Mouse (Mus musculus) liver, postnatal 0 days (tissue): Measurements from ENCODE around the gene Bcap29. TPM values are rescaled to one million over a fixed set of nuclear protein-coding genes. Genes with fewer than 3 reads are reported as not detected.
"Not testable (repeated sequence)": the region's sequence is repeated elsewhere in the genome, so short reads cannot be mapped to it uniquely, and the experiment has no call there.

Experiments
- ATAC-seq: fragments of 200-750 bp; cut with Nextera tagmentation; 2 replicates; pipeline ENCODE4 v1.8.0; 2017; ENCODE audit warnings: mild to moderate bottlenecking, moderate library complexity
- DNase-seq: peaks from one replicate; pipeline ENCODE4 v3.0.0-alpha.2; 2016
- H3K27ac ChIP-seq: fragments of 300-500 bp; sonication (generic); 2 replicates; pipeline ENCODE4 v1.5.1; 2014; ENCODE audit warnings: antibody characterized with exemption, moderate library complexity, mild to moderate bottlenecking, low read depth
- H3K27me3 ChIP-seq: fragments of 300-500 bp; sonication (generic); 2 replicates; pipeline ENCODE4 v1.6.1; 2014; ENCODE audit warnings: low read length, control low read depth, mixed read lengths; ENCODE audit not compliant: insufficient read depth
- H3K36me3 ChIP-seq: fragments of 300-500 bp; sonication (generic); replicated peaks from 2 replicates; pipeline ENCODE4 v1.6.1; 2014; ENCODE audit warnings: mild to moderate bottlenecking, control low read depth, low read length, moderate library complexity, mixed read lengths; ENCODE audit not compliant: insufficient read depth
- H3K4me1 ChIP-seq: fragments of 300-500 bp; sonication (generic); 2 replicates; pipeline ENCODE4 v1.6.1; 2014; ENCODE audit warnings: antibody characterized with exemption, mild to moderate bottlenecking, control low read depth; ENCODE audit not compliant: insufficient read depth
- H3K4me2 ChIP-seq: fragments of 300-500 bp; sonication (generic); 2 replicates; pipeline ENCODE4 v1.6.1; 2014; ENCODE audit warnings: low read depth, mild to moderate bottlenecking, low read length, moderate library complexity, mixed read lengths
- H3K4me3 ChIP-seq: fragments of 300-500 bp; sonication (generic); 2 replicates; pipeline ENCODE4 v1.5.1; 2014; ENCODE audit warnings: low read depth, low read length
- H3K9ac ChIP-seq: fragments of 300-500 bp; sonication (generic); replicated peaks from 2 replicates; pipeline ENCODE4 v1.6.1; 2014; ENCODE audit warnings: mild to moderate bottlenecking, moderate library complexity
- H3K9me3 ChIP-seq: fragments of 300-500 bp; sonication (generic); 2 replicates; pipeline ENCODE4 v1.6.1; 2016; ENCODE audit warnings: mild to moderate bottlenecking, control low read depth, low read length, mixed read lengths
- CTCF ChIP-seq: sonication (generic); IDR thresholded peaks from 2 replicates; pipeline ENCODE4 v1.5.1; 2016; ENCODE audit warnings: antibody characterized with exemption, low read depth
- EP300 ChIP-seq: IDR thresholded peaks from 2 replicates; pipeline ENCODE4 v1.6.1; 2016; ENCODE audit warnings: antibody characterized with exemption, low read depth, mild to moderate bottlenecking
- WGBS: fragments of 180-500 bp; shearing (Covaris S2); extraction: QIAGEN DNeasy Blood & Tissue Kit; methylation state at CpG from one replicate; pipeline ENCODE4 v1.1.7; 2014; ENCODE audit not compliant: insufficient replicate concordance; 5-methylcytosine and 5-hydroxymethylcytosine counted together
- polyA plus RNA-seq: library from polyadenylated mRNA; unstranded; fragments of >200 nt; fragmentation: Nextera tagmentation; extraction: Ambion mirVana; gene quantifications from 2 replicates; pipeline ENCODE4 v1.2.1, GENCODE M21; 2015

The Bcap29 gene
- polyA plus RNA-seq, 1 experiment from 2014 or later, result 27.0 TPM

- TF ChIP-seq EP300, result no peak
- no peak for TF ChIP-seq CTCF
- DNase-seq (no peak), ATAC-seq (no peak)
- no peak overlapping the region for H3K4me2 ChIP-seq
- H3K27me3 ChIP-seq, result no peaks in the 10 kb centered on the region
- H3K27ac ChIP-seq, result no peak overlapping the region
- no peaks in the 10 kb centered on the region for H3K4me1 ChIP-seq
- no peaks in the 10 kb centered on the region for H3K36me3 ChIP-seq
- 83% methylated on average over 7 of the region's 7 CpGs for WGBS
- H3K9me3 ChIP-seq, result no peaks in the 10 kb centered on the region
- H3K9ac ChIP-seq, result no peak overlapping the region
- H3K4me3 ChIP-seq, result no peak overlapping the region
These were observed 53.1 kb downstream of the Bcap29 start for GRCm38 (mm10) chr12:31581319-31581810.

- no peak overlapping the region for H3K9ac ChIP-seq
- no peaks in the 10 kb centered on the region for H3K27me3 ChIP-seq
- H3K36me3 ChIP-seq, result no peaks in the 10 kb centered on the region
- no peak overlapping the region for H3K4me2 ChIP-seq
- WGBS, result 81% methylated on average over 5 of the region's 5 CpGs
- no peaks in the 10 kb centered on the region for H3K9me3 ChIP-seq
- H3K4me3 ChIP-seq, result no peak overlapping the region
- DNase-seq (no peak), ATAC-seq (no peak)
- TF ChIP-seq EP300 (no peak), CTCF (no peak)
- H3K27ac ChIP-seq, result no peak overlapping the region
- H3K4me1 ChIP-seq, result no peaks in the 10 kb centered on the region
These were observed 53.7 kb downstream of the Bcap29 start for GRCm38 (mm10) chr12:31580634-31581318.

GRCm38 (mm10) chr12:31578691-31579476, 55.6 kb downstream of the Bcap29 start:
- Histone ChIP-seq H3K4me1 (no peaks in the 10 kb centered on the region), H3K9me3 (no peaks in the 10 kb centered on the region), H3K9ac (no peak overlapping the region), H3K4me2 (no peak overlapping the region), H3K4me3 (no peak overlapping the region), H3K27me3 (no peaks in the 10 kb centered on the region), H3K36me3 (no peaks in the 10 kb centered on the region), H3K27ac (no peak overlapping the region)
- DNase-seq, result no peak
- WGBS, result 80% methylated on average over 8 of the region's 8 CpGs
- TF ChIP-seq EP300 (no peak), CTCF (no peak)
- ATAC-seq, result no peak

GRCm38 (mm10) chr12:31574506-31574905, 60.0 kb downstream of the Bcap29 start:
- Histone ChIP-seq H3K27me3 (no peaks in the 10 kb centered on the region), H3K27ac (no peak overlapping the region), H3K9me3 (no peaks in the 10 kb centered on the region), H3K4me2 (no peak overlapping the region), H3K9ac (no peak overlapping the region), H3K4me3 (no peak overlapping the region), H3K36me3 (no peaks in the 10 kb centered on the region), H3K4me1 (no peaks in the 10 kb centered on the region)
- no peak for DNase-seq
- ATAC-seq, result no peak
- WGBS, result 78% methylated on average over 5 of the region's 5 CpGs
- TF ChIP-seq CTCF, result no peak
- no peak for TF ChIP-seq EP300

GRCm38 (mm10) chr12:31569784-31570183, 64.7 kb downstream of the Bcap29 start:
- 48% methylated on average over 2 of the region's 2 CpGs for WGBS
- ATAC-seq, result no peak
- no peaks in the 10 kb centered on the region for H3K36me3 ChIP-seq

DNA sequence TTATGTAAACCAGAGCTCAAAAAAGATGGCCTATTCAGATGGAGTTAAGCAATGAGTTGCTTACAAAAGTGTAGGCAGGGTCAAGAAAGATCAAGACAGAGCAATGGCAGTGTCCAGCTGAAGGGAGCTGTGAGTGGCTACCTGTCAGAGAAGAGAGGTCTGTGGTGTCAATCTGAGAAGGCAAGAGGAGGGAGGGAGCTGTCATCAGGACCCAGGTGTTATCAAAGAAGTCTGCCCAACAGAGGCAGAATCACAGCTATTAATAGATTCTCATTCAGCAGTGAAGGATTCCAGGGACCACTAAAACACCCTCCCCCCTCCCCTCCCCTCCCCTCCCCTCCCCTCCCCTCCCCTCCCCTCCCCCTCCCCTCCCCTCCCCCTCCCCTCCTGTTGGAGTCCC, 65.8 kb downstream of the Bcap29 start:
- Histone ChIP-seq H3K27me3 (no peaks in the 10 kb centered on the region), H3K4me2 (no peak overlapping the region), H3K36me3 (no peaks in the 10 kb centered on the region), H3K27ac (no peak overlapping the region), H3K9me3 (no peaks in the 10 kb centered on the region), H3K4me3 (no peak overlapping the region), H3K9ac (no peak overlapping the region), H3K4me1 (no peaks in the 10 kb centered on the region)
- DNase-seq, result no peak
- TF ChIP-seq CTCF, result no peak
- no peak for TF ChIP-seq EP300
- ATAC-seq, result no peak

More at GRCm38 (mm10) chr12:31569784-31570183, 64.7 kb downstream of the Bcap29 start:
- H3K9me3 ChIP-seq, result no peaks in the 10 kb centered on the region
- H3K4me3 ChIP-seq, result no peak overlapping the region
- TF ChIP-seq CTCF, result no peak
- no peak for TF ChIP-seq EP300
- no peak overlapping the region for H3K4me2 ChIP-seq
- H3K9ac ChIP-seq, result no peak overlapping the region
- no peaks in the 10 kb centered on the region for H3K27me3 ChIP-seq
- DNase-seq, result no peak
- no peaks in the 10 kb centered on the region for H3K4me1 ChIP-seq
- H3K27ac ChIP-seq, result no peak overlapping the region

DNA sequence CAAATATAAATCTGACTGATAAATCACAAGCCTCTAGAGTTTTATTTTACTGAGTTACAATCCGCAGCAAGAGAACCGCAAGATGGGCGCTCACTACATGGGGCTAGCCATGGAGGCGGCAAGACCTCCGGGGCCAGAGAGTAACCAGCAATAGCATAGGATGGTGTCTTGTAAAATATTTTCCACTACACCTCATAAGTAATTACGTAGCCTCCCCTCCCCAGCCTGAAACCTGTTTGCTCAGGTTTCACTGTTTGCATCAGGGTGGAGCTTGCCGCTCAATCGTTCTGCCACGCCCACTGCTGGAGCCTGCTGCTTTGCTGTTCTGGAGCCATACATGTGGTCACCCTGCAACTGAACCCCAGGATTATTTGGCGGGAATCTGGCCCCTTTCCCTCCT, 66.9 kb downstream of the Bcap29 start:
- not testable (repeated sequence) for ATAC-seq, H3K4me1 ChIP-seq, H3K9ac ChIP-seq, DNase-seq, H3K27me3 ChIP-seq, H3K9me3 ChIP-seq, H3K36me3 ChIP-seq, H3K27ac ChIP-seq
- 28% methylated on average over 10 of the region's 10 CpGs for WGBS
- peak overlapping the region; percentile 54 for H3K4me2 ChIP-seq
- H3K4me3 ChIP-seq, result peak overlapping the region; percentile 17; the same call in 1 of the 2 replicates
